Mouse (Mus musculus) olfactory bulb, adult 2 months (tissue): Measurements from ENCODE around the gene Bmpr1b.

ENCODE experiments used
- CTCF ChIP-seq: fragments of 200-500 bp; IDR thresholded peaks from 2 replicates; pipeline ENCODE4 v1.5.1; 2012; ENCODE audit warnings: low read depth, mild to moderate bottlenecking, low read length, moderate library complexity; ENCODE audit not compliant: insufficient read depth
- POLR2A ChIP-seq: fragments of 200-500 bp; IDR thresholded peaks from 2 replicates; pipeline ENCODE4 v1.6.1; 2012; ENCODE audit warnings: mild to moderate bottlenecking, low read depth, low read length, moderate library complexity; ENCODE audit not compliant: insufficient read depth

GRCm38 (mm10) chr3:141882496-141882895 is 286.7 kb downstream of the Bmpr1b start:
- TF ChIP-seq CTCF, result no peak
- no peak for TF ChIP-seq POLR2A
